Mouse (Mus musculus) MEL-GATA-1-ER (cell line): ENCODE data around the gene Lrrc56.
A peak's percentile ranks its signal among the peaks of the same experiment; 100 is the strongest.
"Not testable (repeated sequence)": the region's sequence is repeated elsewhere in the genome, so short reads cannot be mapped to it uniquely, and the experiment has no call there.

Experiments used
- DNase-seq: peaks from one replicate; pipeline ENCODE4 v3.0.0-alpha.2; 2012; ENCODE audit warnings: low read depth; ENCODE audit errors: extremely low read depth

Lrrc56 gene

DNA sequence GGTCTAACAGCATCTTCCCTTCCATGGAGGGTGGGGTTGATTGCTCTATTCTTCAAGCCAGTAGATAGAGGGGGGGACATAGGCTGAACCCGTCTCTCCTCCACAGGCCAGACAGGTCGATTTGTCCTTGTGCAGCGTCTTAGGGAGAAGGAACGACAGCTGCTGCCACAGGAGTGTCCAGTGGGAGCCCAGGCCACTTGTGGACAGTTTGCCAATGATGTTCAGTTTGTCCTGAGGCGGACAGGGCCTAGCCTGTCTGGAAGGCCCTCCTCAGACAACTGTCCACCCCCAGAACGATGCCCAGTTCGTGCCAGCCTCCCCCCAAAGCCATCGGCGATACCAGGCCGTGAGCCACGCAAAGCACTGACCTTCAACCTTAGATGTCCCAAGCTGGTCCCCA, 22.9 kb downstream of the Lrrc56 start:
- no peak for DNase-seq

GRCm38 (mm10) chr7:141217343-141218013, 23.5 kb downstream of the Lrrc56 start:
- no peak for DNase-seq

DNA sequence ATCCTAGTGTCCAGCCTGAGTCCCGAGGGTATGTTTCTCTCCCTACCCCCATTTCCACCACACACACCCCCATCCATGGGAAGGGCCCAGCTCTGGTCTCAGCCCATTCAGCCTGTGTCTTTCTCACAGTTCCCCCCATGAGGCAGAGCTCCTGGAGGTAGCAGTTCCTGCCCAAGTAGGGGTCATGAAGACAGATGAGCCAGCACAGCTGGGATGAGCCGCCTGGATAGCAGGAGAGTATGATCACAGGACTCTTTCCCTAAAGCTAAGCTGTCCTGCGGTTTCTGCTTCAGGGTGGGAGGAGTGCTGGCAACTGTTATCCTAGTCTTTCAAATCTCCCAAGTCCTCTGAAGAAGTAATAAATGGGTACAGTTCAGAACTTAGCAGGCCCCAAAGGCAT, 24.2 kb downstream of the Lrrc56 start:
- DNase-seq: no peak

GRCm38 (mm10) chr7:141218557-141219133, 24.7 kb downstream of the Lrrc56 start:
- no peak for DNase-seq

DNA sequence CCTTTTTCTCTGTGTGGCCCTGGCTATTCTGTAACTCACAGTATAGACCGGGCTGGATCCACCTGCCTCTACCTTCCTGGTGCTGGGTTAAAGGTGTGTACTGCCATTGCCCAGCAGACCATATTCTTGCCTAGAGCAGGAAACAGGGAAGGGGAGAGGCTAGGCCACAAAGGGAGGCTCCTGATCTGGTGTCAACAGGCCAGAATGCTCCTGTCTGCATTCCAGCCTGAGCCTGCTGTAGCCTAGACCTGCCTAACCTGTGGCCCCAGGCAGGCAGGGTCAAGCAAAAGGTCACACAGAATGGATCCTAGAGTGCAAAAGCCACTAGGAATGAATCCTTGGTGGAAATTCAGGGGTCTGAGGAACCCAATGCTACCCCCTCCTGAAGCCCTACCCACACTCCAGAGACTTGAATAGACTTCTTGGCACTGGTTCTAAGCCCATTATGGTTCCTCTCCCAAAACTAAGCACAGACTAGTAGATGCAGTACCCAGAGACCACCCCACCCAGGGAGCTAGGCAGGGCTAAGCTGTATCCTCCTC, 25.7 kb downstream of the Lrrc56 start:
- no peak for DNase-seq

- DNase-seq: no peak
These were observed 26.4 kb downstream of the Lrrc56 start for GRCm38 (mm10) chr7:141220377-141220776.

- peak; percentile 93 for DNase-seq
These were observed 27.5 kb downstream of the Lrrc56 start for GRCm38 (mm10) chr7:141221249-141222125.

DNA sequence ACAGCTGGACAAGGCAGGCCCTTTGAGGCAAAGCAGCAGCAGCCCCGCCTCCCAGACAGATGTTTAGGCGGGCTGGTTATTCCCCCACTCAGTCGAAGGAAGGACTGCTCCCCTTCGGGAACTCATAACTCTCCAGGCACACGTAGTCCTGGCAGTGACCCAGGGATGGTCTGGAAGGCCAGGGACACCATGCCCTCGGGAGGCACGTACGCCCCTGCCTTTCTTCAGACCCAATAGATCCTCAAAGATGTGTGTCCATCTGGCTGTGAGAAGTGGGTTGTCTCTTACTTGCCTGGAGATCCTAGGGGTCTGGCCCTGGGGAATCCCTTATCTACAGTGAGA, 28.1 kb downstream of the Lrrc56 start:
- DNase-seq: no peak

GRCm38 (mm10) chr7:141222696-141223215, 28.8 kb downstream of the Lrrc56 start:
- no peak for DNase-seq

DNA sequence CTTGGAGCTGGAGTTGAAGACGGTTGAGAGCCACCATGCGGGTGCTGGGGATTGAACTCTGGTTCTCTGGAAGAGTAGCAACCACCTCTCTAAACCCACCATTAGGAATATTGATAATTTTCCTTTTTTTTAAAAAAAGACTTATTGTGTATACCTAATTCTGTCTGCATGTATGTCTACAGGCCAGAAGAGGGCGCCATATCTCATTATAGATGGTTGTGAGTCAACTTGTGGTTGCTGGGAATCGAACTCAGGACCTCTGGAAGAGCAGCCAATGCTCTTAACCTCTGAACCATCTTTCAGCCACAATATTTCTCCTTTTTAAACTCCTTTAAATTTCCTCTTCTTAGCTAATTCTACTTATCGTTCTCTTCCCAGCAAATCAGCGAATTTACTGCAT, 32.6 kb downstream of the Lrrc56 start:
- DNase-seq: no peak

DNA sequence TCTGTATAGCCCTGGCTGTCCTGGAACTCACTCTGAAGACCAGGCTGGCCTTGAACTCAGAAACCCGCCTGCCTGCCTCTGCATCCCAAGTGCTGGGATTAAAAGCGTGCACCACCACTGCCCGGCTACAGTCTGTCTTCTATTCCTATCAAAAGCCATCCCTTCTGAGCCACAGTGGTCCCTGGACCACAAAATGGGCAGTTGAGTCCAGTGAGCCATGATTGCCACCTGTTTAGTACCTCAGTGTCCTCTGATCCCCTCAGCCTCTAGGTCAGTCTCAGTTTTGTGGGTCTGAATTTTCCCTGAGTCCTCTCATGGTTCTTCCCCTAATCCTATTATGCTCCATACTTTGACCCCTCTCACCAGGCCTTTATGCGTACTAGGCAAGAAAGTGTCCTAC, 33.8 kb downstream of the Lrrc56 start:
- DNase-seq: no peak

DNA sequence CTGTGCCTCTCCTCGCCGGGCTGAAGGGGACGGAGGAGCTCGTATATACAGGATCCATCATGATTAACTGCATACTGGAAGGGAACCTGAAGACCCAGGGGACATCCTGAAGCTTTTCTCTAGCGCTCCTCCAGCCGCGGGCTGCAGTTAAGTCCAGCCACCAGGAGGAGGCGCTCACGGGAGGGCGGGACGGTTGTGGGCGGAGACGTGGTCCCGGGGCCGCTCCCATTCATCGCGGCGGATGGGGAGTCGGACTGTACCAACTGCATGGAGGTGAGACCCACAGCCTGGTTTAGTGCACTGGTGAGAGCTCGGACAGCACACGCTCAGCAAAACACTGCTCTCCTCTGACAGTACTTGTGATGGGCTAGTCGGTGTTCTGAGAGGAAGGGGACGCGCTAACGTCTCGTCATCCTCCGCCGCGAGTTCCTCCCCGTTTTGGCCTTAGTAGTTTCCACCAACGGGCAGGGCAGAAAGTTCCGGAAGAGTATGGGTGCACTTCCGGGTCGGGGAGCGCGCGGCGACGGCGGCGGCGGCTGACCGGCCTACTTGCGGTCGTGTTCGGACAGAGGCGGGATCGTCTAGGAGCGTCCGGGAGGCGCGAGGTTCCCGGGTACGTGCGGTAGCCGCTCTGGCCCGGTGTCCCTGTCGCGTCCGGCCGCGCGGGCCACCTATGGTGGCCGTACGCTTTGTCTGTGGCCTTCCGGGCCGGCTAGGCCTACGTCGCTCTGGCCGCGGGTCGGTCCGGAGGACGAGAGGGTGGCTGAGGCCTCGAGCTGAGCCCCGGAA, 34.5 kb downstream of the Lrrc56 start, which contains the start of gene Phrf1:
Phrf1 (plus strand) TSS at position 506 of the 789 bp plus-strand sequence.
- DNase-seq: peak; percentile 66

DNA sequence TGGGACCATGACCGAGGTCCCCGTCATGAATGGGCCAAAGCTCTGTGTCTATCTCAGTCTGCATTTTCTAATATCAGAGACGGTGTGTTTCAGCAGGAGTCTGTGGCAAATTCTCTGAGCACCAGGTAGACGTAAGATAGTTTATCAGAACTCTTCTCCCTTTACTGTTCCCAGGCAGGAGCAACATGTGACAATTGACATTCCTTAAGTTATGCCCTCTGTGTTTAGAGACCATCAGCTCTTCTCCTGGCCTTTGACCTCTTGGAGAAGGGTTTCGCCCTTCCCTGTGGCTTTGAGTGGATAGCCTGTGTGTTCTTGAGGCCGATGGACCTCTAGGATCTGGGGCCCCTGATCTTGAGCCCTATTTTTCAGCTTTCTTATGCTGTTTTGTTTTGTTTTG, 35.7 kb downstream of the Lrrc56 start:
- DNase-seq: no peak

GRCm38 (mm10) chr7:141230570-141230969, 36.6 kb downstream of the Lrrc56 start:
- DNase-seq: no peak

- no peak for DNase-seq
These were observed 37.2 kb downstream of the Lrrc56 start for GRCm38 (mm10) chr7:141231111-141231510.

- no peak for DNase-seq
These were observed 37.6 kb downstream of the Lrrc56 start for GRCm38 (mm10) chr7:141231551-141231950.

- DNase-seq: not testable (repeated sequence)
These were observed 56.5 kb downstream of the Lrrc56 start for GRCm38 (mm10) chr7:141250486-141250885.

GRCm38 (mm10) chr7:141256159-141256558, 62.2 kb downstream of the Lrrc56 start:
- DNase-seq: peak; percentile 39
